Mouse (Mus musculus) stomach, postnatal 0 days (tissue): ENCODE data around the gene Xrcc6.

ENCODE experiments used
- CTCF ChIP-seq: IDR thresholded peaks from 2 replicates; pipeline ENCODE4 v1.5.1; 2016; ENCODE audit warnings: antibody characterized with exemption, low read depth, mild to moderate bottlenecking, moderate library complexity
- EP300 ChIP-seq: optimal IDR thresholded peaks from 2 replicates; pipeline ENCODE3; 2016; ENCODE audit warnings: antibody characterized with exemption

GRCm38 (mm10) chr15:81951159-81951558 lies 36.5 kb upstream of the Xrcc6 start:
- TF ChIP-seq CTCF (no peak), EP300 (no peak)
